In genomic region chr14:48049698-48050459, GRCm38 (mm10) we compare ENCODE assay signal across 19 mouse cellular contexts.
A peak's percentile ranks its signal among the peaks of the same experiment; 100 is the strongest.
DNase-seq lines count a peak whose midpoint lies in the region; ATAC-seq and TF ChIP-seq lines count a peak whose summit lies in the region.
"Had no signal": no experiment of that assay in that cellular context is flagged by ENCODE, and none has a peak within 500 bp of the region (broad histone marks: within the 10 kb centered on the region; RNA-seq: fewer than 3 reads in every experiment).

No protein-coding gene starts in this region.

- H3K4me1 ChIP-seq in kidney, embryonic 14.5 days (ENCODE audit: control insufficient read depth, insufficient read depth, low read length) = peaks cover 3% of the 10 kb centered on the region; the same call in 1 of the 2 replicates
- H3K4me1 ChIP-seq in neural tube, embryonic 15.5 days = 0 out of 2 replicates have a peak, but pooled peaks cover 3% of the 10 kb centered on the region
- peaks cover 6% of the 10 kb centered on the region; the same call in 1 of the 2 replicates for H3K4me1 ChIP-seq in lung, embryonic 16.5 days (replicated peaks; ENCODE audit: control insufficient read depth, insufficient read depth, low read length)
- no peaks in the 10 kb centered on the region for H3K4me1 ChIP-seq in midbrain, embryonic 13.5 days (replicated peaks)
- H3K4me1 ChIP-seq in forebrain, postnatal 0 days (ENCODE audit: insufficient read depth) = 0 out of 2 replicates have a peak, but pooled peaks cover 4% of the 10 kb centered on the region
- H3K4me1 ChIP-seq: megakaryocyte, embryonic 14.5 days; stomach, embryonic 15.5 days had no signal

- ATAC-seq in kidney, embryonic 14.5 days (ENCODE audit: low FRiP score, low TSS enrichment) = no peak
- no peak for ATAC-seq in neural tube, embryonic 15.5 days (ENCODE audit: low FRiP score)
- ATAC-seq in lung, embryonic 16.5 days (ENCODE audit: low read depth) = peak; percentile 90
- no peak for ATAC-seq in midbrain, embryonic 13.5 days
- ATAC-seq in forebrain, postnatal 0 days = no peak
- ATAC-seq: forebrain, embryonic 15.5 days; inflammation-experienced regulatory T-cells, adult 6 months had no signal

- no peak for TF ChIP-seq CTCF in forebrain, postnatal 0 days (IDR thresholded peaks at IDR 0.05; ENCODE audit: low read depth)

- no peaks in the 10 kb centered on the region for H3K36me3 ChIP-seq in kidney, embryonic 14.5 days (ENCODE audit: control insufficient read depth, insufficient read depth, low read length)
- no peaks in the 10 kb centered on the region for H3K36me3 ChIP-seq in neural tube, embryonic 15.5 days
- no peaks in the 10 kb centered on the region for H3K36me3 ChIP-seq in lung, embryonic 16.5 days (ENCODE audit: control insufficient read depth, insufficient read depth, low read length)
- no peaks in the 10 kb centered on the region for H3K36me3 ChIP-seq in midbrain, embryonic 13.5 days
- H3K36me3 ChIP-seq in forebrain, postnatal 0 days (ENCODE audit: insufficient read depth) = no peaks in the 10 kb centered on the region
- H3K36me3 ChIP-seq: forebrain, embryonic 15.5 days; hindbrain, embryonic 12.5 days; stomach, embryonic 15.5 days had no signal

- H3K9ac ChIP-seq in kidney, embryonic 14.5 days (ENCODE audit: low read depth, low read length) = no peak overlapping the region
- no peak overlapping the region for H3K9ac ChIP-seq in neural tube, embryonic 15.5 days (replicated peaks)
- H3K9ac ChIP-seq in lung, embryonic 16.5 days (ENCODE audit: low read length) = no peak overlapping the region
- no peak overlapping the region for H3K9ac ChIP-seq in midbrain, embryonic 13.5 days (replicated peaks)
- H3K9ac ChIP-seq in forebrain, postnatal 0 days = no peak overlapping the region
- H3K9ac ChIP-seq: forebrain, embryonic 15.5 days; hindbrain, embryonic 12.5 days; liver, embryonic 14.5 days; stomach, embryonic 15.5 days had no signal

- H3K9me3 ChIP-seq in kidney, embryonic 14.5 days (ENCODE audit: control insufficient read depth, low read length) = no peaks in the 10 kb centered on the region
- no peaks in the 10 kb centered on the region for H3K9me3 ChIP-seq in neural tube, embryonic 15.5 days (replicated peaks)
- H3K9me3 ChIP-seq in lung, embryonic 16.5 days (ENCODE audit: control insufficient read depth, low read length) = peaks cover 2% of the 10 kb centered on the region; the same call in 1 of the 2 replicates
- H3K9me3 ChIP-seq in midbrain, embryonic 13.5 days = no peaks in the 10 kb centered on the region
- no peaks in the 10 kb centered on the region for H3K9me3 ChIP-seq in forebrain, postnatal 0 days (ENCODE audit: low read length)
- H3K9me3 ChIP-seq: forebrain, embryonic 15.5 days; hindbrain, embryonic 12.5 days; stomach, embryonic 15.5 days had no signal

- peak; percentile 23 for DNase-seq in kidney, adult 18-20 months
- peak; percentile 8 for DNase-seq in neural tube, embryonic 10.5 days (ENCODE audit: extremely low spot score, low spot score)
- DNase-seq in forebrain, postnatal 0 days = no peak
- DNase-seq: adrenal gland, adult 2 months; cerebellum, postnatal 10 days; embryo, embryonic 11 days; layer of hippocampus, postnatal 36 days; left cerebral cortex, postnatal 4 days; thymus, adult 2 months had no signal

- H3K27ac ChIP-seq in kidney, embryonic 14.5 days (ENCODE audit: low read depth, low read length) = no peak overlapping the region
- no peak overlapping the region for H3K27ac ChIP-seq in neural tube, embryonic 15.5 days (replicated peaks)
- peak overlapping the region; percentile 77 for H3K27ac ChIP-seq in lung, embryonic 16.5 days (ENCODE audit: low read length)
- H3K27ac ChIP-seq in midbrain, embryonic 13.5 days = no peak overlapping the region
- H3K27ac ChIP-seq in forebrain, postnatal 0 days (ENCODE audit: low read depth, low read length) = no peak overlapping the region
- H3K27ac ChIP-seq: forebrain, embryonic 15.5 days; hindbrain, embryonic 12.5 days; liver, embryonic 14.5 days; stomach, embryonic 15.5 days had no signal

- no peak overlapping the region for H3K4me3 ChIP-seq in kidney, embryonic 14.5 days (ENCODE audit: low read length)
- no peak overlapping the region for H3K4me3 ChIP-seq in neural tube, embryonic 15.5 days (replicated peaks)
- no peak overlapping the region for H3K4me3 ChIP-seq in lung, embryonic 16.5 days (ENCODE audit: low read length)
- no peak overlapping the region for H3K4me3 ChIP-seq in midbrain, embryonic 13.5 days (replicated peaks)
- H3K4me3 ChIP-seq in forebrain, postnatal 0 days (ENCODE audit: low read depth, low read length) = no peak overlapping the region
- H3K4me3 ChIP-seq: forebrain, embryonic 15.5 days; hindbrain, embryonic 12.5 days; megakaryocyte, embryonic 14.5 days; stomach, embryonic 15.5 days had no signal

- no peaks in the 10 kb centered on the region for H3K27me3 ChIP-seq in kidney, embryonic 14.5 days (ENCODE audit: control insufficient read depth, insufficient read depth, low read length)
- H3K27me3 ChIP-seq in neural tube, embryonic 15.5 days (replicated peaks) = no peaks in the 10 kb centered on the region
- no peaks in the 10 kb centered on the region for H3K27me3 ChIP-seq in lung, embryonic 16.5 days (ENCODE audit: control insufficient read depth, insufficient read depth, low read depth, low read length)
- no peaks in the 10 kb centered on the region for H3K27me3 ChIP-seq in midbrain, embryonic 13.5 days
- H3K27me3 ChIP-seq in forebrain, postnatal 0 days (ENCODE audit: insufficient read depth, low read length) = no peaks in the 10 kb centered on the region
- H3K27me3 ChIP-seq: forebrain, embryonic 15.5 days; hindbrain, embryonic 12.5 days; megakaryocyte, embryonic 14.5 days; stomach, embryonic 15.5 days had no signal

- 75% methylated on average over 5 of the region's 5 CpGs for WGBS in kidney, embryonic 14.5 days
- 79% methylated on average over 5 of the region's 5 CpGs for WGBS in neural tube, embryonic 15.5 days
- 38% methylated on average over 5 of the region's 5 CpGs for WGBS in lung, embryonic 16.5 days
- 88% methylated on average over 5 of the region's 5 CpGs for WGBS in midbrain, embryonic 13.5 days
- 79% methylated on average over 5 of the region's 5 CpGs for WGBS in forebrain, postnatal 0 days

- H3K4me2 ChIP-seq in kidney, embryonic 14.5 days (replicated peaks; ENCODE audit: low read depth, low read length) = no peak overlapping the region
- H3K4me2 ChIP-seq in neural tube, embryonic 15.5 days = no peak overlapping the region
- no peak overlapping the region for H3K4me2 ChIP-seq in lung, embryonic 16.5 days (ENCODE audit: low read depth, low read length)
- no peak overlapping the region for H3K4me2 ChIP-seq in midbrain, embryonic 13.5 days (replicated peaks)
- no peak overlapping the region for H3K4me2 ChIP-seq in forebrain, postnatal 0 days (ENCODE audit: low read depth)
- H3K4me2 ChIP-seq: forebrain, embryonic 15.5 days; hindbrain, embryonic 12.5 days; stomach, embryonic 15.5 days had no signal
